Mouse (Mus musculus): Measurements from ENCODE around the gene Acin1. TPM values are rescaled to one million over a fixed set of nuclear protein-coding genes. Genes with fewer than 3 reads are reported as not detected.
A peak's percentile ranks its signal among the peaks of the same experiment; 100 is the strongest.

Acin1 gene
- polyA plus RNA-seq, 1 experiment from 2014 or later: 130 TPM

DNA sequence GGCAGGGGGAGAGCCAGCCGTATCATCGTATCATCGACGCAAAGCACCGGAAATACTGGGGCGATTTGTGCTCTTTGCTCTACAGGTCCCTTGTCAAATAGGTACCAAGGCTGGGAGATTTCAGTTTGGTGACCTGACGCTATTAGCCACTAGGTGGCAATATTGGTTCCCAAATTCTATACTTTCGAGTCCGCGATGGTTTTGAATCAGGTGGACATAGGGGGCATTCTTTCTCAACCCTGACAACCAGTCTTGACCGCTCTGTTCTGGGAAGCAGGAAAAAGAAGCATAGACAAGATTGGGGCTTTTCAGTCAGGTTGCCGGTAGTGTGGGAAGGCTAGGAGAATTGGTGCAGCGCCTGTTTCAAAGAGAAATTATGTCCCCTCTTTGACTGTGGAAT, 27.4 kb upstream of the Acin1 start:
- Histone ChIP-seq H3K4me1 (replicated peaks) (peaks cover 22% of the 10 kb centered on the region), H3K27ac (no peak overlapping the region), H3K27me3 (ENCODE audit: insufficient read depth, poor library complexity, severe bottlenecking) (peaks cover 12% of the 10 kb centered on the region), H3K9me3 (no peaks in the 10 kb centered on the region), H3K36me3 (no peaks in the 10 kb centered on the region), H3K4me3 (peak overlapping the region; percentile 47)
- peak; percentile 69 for DNase-seq (ENCODE audit: low spot score)
- 2% methylated on average over 13 of the region's 13 CpGs for WGBS

DNA sequence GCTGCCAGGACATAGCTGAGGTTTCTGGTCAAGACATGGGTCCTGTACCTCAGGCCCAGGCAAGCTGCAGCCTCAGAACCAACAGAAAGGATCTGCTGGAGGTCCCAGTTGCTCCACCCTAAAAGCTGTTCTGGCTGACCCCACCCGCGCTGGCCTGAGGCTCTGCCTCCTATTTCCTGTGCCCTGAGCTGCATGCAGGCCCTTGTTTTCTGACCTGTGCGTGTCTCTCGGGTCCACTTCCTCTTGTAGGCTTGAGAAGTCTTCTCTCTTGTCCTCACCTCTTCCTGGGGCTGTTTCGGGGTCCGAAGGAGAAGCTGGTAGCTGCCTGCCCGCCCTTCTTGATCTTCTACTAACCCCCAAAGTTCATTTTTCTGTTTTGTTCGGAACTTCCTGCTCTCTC, 26.1 kb upstream of the Acin1 start:
- Histone ChIP-seq H3K36me3 (no peaks in the 10 kb centered on the region), H3K4me3 (no peak overlapping the region), H3K9me3 (no peaks in the 10 kb centered on the region), H3K4me1 (replicated peaks) (peaks cover 22% of the 10 kb centered on the region), H3K27me3 (ENCODE audit: insufficient read depth, poor library complexity, severe bottlenecking) (peaks cover 12% of the 10 kb centered on the region), H3K27ac (no peak overlapping the region)
- 73% methylated on average over 8 of the region's 8 CpGs for WGBS
- DNase-seq (ENCODE audit: low spot score): no peak

DNA sequence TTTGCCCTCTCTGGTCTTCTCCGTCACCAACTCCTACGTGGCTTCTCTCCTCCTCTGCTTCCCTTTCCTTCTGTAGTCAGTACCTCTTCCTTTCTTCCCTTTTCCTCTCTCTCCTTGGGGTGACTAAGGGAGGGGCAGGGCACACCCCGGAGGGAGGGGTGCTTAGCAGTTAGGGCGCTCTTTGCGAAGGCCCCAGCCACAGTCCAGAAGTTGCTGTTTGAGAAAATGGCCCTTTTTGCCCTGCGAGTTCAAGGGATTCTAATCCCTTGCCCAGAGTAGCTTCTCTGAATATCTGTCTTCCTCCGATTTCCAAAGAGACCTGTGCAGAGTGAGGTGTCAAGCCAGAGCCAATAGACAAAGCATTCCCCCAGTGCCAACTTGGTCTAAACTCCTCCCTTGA, 25.3 kb upstream of the Acin1 start, which contains the start of gene Cebpe:
Gene Cebpe, minus strand, starts transcription at position 101 of the 400 bp plus-strand sequence.
- DNase-seq (ENCODE audit: low spot score): no peak
- Histone ChIP-seq H3K27ac (no peak within 1 kb of the TSS), H3K36me3 (no peaks in the 10 kb centered on the region), H3K4me3 (no peak within 1 kb of the TSS), H3K27me3 (ENCODE audit: insufficient read depth, poor library complexity, severe bottlenecking) (peaks cover 12% of the 10 kb centered on the region), H3K4me1 (replicated peaks) (peaks cover 26% of the 10 kb centered on the region), H3K9me3 (no peaks in the 10 kb centered on the region)
- WGBS: 85% methylated on average over 7 of the region's 7 CpGs

DNA sequence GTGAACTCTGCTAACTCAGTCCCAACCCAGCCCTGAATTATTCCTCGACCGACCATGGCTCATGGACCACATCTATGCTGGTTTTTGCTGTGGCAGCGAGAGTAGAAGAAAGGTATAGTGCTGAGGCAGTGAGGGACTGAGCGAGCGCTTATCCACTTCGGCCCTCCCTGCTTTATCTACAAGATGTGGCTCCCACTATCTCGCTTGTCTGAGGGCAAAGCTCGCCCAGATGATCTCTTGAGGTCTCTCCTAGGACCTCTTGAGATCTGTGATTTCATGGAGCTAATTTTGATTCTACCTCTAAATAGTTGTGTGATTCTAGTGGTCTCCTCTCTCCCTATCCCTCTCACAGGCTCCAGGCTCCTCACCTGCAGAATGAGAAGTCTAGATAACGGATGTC, 22.3 kb upstream of the Acin1 start:
- DNase-seq (ENCODE audit: low spot score): no peak
- no peak overlapping the region for H3K27ac ChIP-seq
- 86% methylated on average over 9 of the region's 9 CpGs for WGBS
- H3K9me3 ChIP-seq: no peaks in the 10 kb centered on the region
- no peaks in the 10 kb centered on the region for H3K36me3 ChIP-seq
- H3K4me3 ChIP-seq: no peak overlapping the region
- H3K27me3 ChIP-seq (ENCODE audit: insufficient read depth, poor library complexity, severe bottlenecking): no peaks in the 10 kb centered on the region; the same call in 1 of the 2 replicates
- peaks cover 20% of the 10 kb centered on the region for H3K4me1 ChIP-seq (replicated peaks)

DNA sequence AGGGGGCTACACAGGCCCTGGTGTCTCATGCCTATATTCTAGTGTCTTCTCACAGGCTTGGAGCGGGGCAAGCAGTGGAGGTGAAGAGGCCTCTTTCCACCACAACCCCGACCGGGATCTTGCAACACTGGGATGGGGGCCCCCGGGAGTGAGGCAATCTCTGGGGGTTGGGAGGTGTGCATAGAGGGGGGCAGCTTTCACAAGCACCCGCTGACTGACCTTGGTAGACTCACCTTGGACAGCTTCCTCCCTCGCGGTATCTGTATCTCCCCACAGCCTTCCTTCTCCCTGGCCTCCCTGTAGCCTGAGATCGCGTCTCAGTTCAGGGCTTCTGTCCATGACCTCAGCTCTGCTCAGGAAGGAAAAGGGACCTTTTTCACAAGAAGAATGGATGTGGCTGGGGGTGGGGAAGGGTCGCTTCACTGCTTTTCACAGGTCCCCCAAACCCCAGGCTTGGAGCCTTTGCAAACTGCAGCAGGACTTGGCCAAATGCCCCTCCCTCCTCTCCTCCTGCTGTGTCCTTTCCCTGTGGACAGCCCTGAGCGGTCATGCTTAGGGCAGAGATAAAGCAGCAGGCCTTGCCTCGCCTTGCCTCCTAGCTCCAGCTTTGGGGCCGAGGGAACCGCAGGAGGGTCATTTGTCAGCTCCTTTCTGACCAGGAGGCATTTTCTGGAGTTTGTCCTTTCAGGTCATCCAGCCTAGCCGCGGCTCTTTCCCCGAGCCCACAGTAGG, 20.0 kb upstream of the Acin1 start:
- H3K27ac ChIP-seq: no peak overlapping the region
- peaks cover 9% of the 10 kb centered on the region; the same call in 1 of the 2 replicates for H3K27me3 ChIP-seq (ENCODE audit: insufficient read depth, poor library complexity, severe bottlenecking)
- no peaks in the 10 kb centered on the region for H3K36me3 ChIP-seq
- H3K4me1 ChIP-seq (replicated peaks): peaks cover 15% of the 10 kb centered on the region
- no peaks in the 10 kb centered on the region for H3K9me3 ChIP-seq
- no peak for DNase-seq (ENCODE audit: low spot score)
- no peak overlapping the region for H3K4me3 ChIP-seq
- 46% methylated on average over 17 of the region's 17 CpGs for WGBS

DNA sequence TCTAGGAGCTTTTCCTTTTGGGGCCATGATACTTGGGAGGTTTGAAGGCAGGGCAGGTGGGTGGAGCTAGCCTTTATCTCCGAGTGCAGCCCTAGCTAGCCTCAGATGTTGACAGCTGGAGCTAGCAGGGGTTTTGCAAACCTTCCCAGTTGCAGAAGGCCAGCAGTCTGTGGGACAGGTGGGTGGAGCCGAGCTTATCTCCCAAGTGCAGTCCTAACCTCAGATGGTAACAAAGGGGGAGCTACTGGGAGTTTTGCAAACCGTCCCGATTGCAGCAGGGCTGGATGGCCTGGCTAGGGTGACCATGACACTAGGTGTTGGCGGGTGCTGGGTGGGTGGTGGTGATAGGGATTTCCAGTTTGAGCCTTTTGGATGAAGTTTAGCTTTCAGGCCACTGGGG, 19.1 kb upstream of the Acin1 start:
- H3K36me3 ChIP-seq: no peaks in the 10 kb centered on the region
- peaks cover 9% of the 10 kb centered on the region; the same call in 1 of the 2 replicates for H3K27me3 ChIP-seq (ENCODE audit: insufficient read depth, poor library complexity, severe bottlenecking)
- DNase-seq (ENCODE audit: low spot score): no peak
- H3K9me3 ChIP-seq: no peaks in the 10 kb centered on the region
- no peak overlapping the region; the same call in 1 of the 2 replicates for H3K27ac ChIP-seq
- 52% methylated on average over 5 of the region's 5 CpGs for WGBS
- H3K4me3 ChIP-seq: no peak overlapping the region
- peaks cover 15% of the 10 kb centered on the region for H3K4me1 ChIP-seq (replicated peaks)

DNA sequence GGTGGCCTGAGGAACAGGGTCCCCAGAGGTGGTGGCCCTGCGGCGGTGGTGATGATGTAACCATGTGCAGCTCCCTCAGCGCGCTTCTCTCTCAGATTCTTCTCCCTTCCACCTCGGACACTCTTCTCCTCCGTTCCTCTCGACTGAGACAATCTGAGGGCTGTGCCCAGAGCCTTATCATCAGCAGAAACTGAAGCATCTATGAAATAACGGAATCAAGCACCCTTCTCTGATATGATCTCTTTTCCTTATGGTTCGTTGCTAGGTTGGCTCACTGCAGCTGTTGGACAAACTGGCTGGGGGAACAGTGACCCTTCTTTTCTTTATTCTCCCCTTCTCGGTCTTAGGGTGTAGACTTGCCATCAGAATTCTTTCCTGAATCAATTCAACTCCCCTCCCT, 16.5 kb upstream of the Acin1 start:
- Histone ChIP-seq H3K4me1 (replicated peaks) (peaks cover 10% of the 10 kb centered on the region), H3K4me3 (no peak overlapping the region), H3K36me3 (no peaks in the 10 kb centered on the region), H3K27ac (no peak overlapping the region), H3K9me3 (no peaks in the 10 kb centered on the region), H3K27me3 (ENCODE audit: insufficient read depth, poor library complexity, severe bottlenecking) (peaks cover 9% of the 10 kb centered on the region; the same call in 1 of the 2 replicates)
- no peak for DNase-seq (ENCODE audit: low spot score)
- 70% methylated on average over 10 of the region's 10 CpGs for WGBS

DNA sequence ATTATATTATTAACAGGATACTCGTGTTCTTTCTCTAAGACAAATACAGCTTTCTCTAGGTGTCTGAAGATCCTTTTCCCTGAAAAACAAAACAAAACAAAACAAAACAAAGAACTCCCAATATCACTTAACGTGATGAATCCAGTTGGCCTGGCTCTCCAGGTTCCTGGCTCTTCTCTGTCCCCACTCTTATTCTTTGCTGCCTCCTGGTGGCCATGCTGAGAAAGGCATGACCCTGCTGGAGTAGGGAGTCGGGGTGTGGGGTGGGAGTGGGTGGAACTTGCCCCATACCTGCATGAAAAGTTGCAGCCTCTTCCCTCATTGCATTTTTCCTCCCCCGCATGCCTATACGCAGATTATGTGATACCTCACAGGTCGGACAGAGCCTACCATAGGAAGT, 14.6 kb upstream of the Acin1 start:
- peaks cover 9% of the 10 kb centered on the region; the same call in 1 of the 2 replicates for H3K27me3 ChIP-seq (ENCODE audit: insufficient read depth, poor library complexity, severe bottlenecking)
- no peak overlapping the region for H3K4me3 ChIP-seq
- H3K9me3 ChIP-seq: no peaks in the 10 kb centered on the region
- H3K4me1 ChIP-seq (replicated peaks): no peaks in the 10 kb centered on the region
- no peak overlapping the region for H3K27ac ChIP-seq
- H3K36me3 ChIP-seq: no peaks in the 10 kb centered on the region
- DNase-seq (ENCODE audit: low spot score): peak; percentile 78
- 10% methylated on average over 6 of the region's 6 CpGs for WGBS

DNA sequence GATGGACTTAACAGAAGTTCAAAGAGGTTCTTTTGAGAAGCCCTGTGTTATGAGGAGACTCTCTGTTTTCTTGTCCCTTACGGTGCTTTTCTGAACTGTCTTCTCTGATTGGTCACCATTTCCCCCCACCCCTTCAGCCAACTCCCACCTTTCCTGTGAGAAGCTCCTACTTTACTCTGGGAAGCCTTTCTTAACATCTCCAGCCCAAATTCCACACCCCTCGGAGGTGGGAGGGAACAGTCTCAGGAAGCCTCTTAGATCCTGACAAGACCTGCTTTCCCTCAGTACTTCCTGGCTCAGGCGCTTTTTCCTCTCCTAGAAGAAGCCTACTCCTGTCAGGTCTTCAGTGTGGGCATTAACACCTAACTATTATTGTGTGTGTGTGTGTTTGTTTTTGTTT, 12.9 kb upstream of the Acin1 start:
- DNase-seq (ENCODE audit: low spot score): no peak
- Histone ChIP-seq H3K9me3 (no peaks in the 10 kb centered on the region), H3K4me1 (replicated peaks) (no peaks in the 10 kb centered on the region), H3K36me3 (0 out of 2 replicates have a peak, but pooled peaks cover 3% of the 10 kb centered on the region), H3K4me3 (no peak overlapping the region), H3K27ac (no peak overlapping the region), H3K27me3 (ENCODE audit: insufficient read depth, poor library complexity, severe bottlenecking) (peaks cover 9% of the 10 kb centered on the region; the same call in 1 of the 2 replicates)
- WGBS: 54% methylated on average over 3 of the region's 3 CpGs

DNA sequence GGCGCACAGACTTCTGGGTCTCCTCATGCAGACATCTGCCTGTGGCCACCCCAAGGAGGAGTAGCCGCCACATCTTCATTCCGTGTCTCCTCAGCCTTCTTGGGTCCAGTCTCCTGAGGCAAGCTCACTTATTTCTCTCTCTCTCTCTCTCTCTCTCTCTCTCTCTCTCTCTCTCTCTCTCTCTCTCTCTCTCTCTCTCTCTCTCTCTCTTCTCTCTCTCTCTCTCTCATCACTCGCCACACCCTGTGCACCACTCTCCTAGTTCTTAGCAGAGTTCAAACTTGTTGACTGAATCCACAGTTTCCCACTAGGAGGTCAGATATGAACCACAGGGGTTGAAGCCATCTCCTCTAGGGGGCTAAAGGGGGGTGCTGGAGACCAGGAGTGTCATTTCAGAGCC, 12.0 kb upstream of the Acin1 start, which contains the start of gene Gm29776:
Gene Gm29776, minus strand, starts transcription at position 101 of the 400 bp plus-strand sequence.
- WGBS: 71% methylated on average over 4 of the region's 4 CpGs
- Histone ChIP-seq H3K36me3 (peaks cover 7% of the 10 kb centered on the region), H3K4me1 (replicated peaks) (no peaks in the 10 kb centered on the region), H3K4me3 (no peak within 1 kb of the TSS), H3K9me3 (no peaks in the 10 kb centered on the region), H3K27me3 (ENCODE audit: insufficient read depth, poor library complexity, severe bottlenecking) (peaks cover 9% of the 10 kb centered on the region; the same call in 1 of the 2 replicates), H3K27ac (no peak within 1 kb of the TSS)
- DNase-seq (ENCODE audit: low spot score): no peak

DNA sequence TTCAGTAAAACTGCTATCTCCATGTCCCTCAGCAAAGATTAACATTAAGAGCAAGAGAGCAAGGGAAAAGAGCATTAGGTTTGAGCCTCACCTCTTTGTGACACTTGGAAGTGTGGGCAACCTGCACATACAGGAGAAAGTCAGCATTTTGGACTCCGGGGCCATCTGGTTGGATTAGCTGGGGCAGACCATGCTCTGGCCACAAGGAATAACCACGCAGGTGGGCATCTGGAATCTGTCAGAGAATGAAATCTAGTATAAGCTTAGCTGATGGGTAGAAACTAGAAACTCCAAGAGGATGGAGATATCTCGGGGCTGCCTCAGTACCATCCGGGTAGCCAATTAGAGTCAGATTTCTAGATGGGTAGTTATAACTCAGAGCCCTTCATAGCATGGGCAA, 10.0 kb upstream of the Acin1 start:
- WGBS: 86% methylated on average over 4 of the region's 4 CpGs
- DNase-seq (ENCODE audit: low spot score): no peak

DNA sequence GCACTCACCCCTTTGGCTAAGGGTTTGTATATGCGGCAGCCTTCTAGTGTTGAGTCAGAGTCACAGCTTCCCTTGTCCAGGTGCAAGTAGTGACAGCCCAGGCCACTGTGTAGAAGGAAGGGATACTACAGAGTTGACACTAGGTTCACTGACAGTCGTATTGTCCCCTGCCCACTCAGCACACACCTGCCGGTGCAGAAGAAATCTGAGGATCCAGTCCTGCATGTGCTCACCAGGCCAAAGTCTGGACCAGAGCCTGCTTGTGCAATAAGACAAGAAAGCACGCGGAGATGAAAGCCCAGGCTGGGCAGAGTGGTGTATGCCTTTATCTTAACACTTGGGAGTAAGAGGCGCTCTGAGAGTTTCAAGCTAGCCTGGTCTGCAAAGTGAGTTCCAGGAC, 8.3 kb upstream of the Acin1 start:
- Histone ChIP-seq H3K4me1 (replicated peaks) (no peaks in the 10 kb centered on the region), H3K36me3 (peaks cover 33% of the 10 kb centered on the region), H3K9me3 (no peaks in the 10 kb centered on the region), H3K27ac (no peak overlapping the region), H3K4me3 (no peak overlapping the region), H3K27me3 (ENCODE audit: insufficient read depth, poor library complexity, severe bottlenecking) (no peaks in the 10 kb centered on the region)
- no peak for DNase-seq (ENCODE audit: low spot score)
- WGBS: 83% methylated on average over 6 of the region's 6 CpGs

More for the DNA sequence above, 10.0 kb upstream of the Acin1 start:
- peaks cover 21% of the 10 kb centered on the region for H3K36me3 ChIP-seq
- no peak overlapping the region for H3K27ac ChIP-seq
- H3K4me3 ChIP-seq: no peak overlapping the region
- H3K4me1 ChIP-seq (replicated peaks): no peaks in the 10 kb centered on the region
- H3K27me3 ChIP-seq (ENCODE audit: insufficient read depth, poor library complexity, severe bottlenecking): no peaks in the 10 kb centered on the region
- no peaks in the 10 kb centered on the region for H3K9me3 ChIP-seq

DNA sequence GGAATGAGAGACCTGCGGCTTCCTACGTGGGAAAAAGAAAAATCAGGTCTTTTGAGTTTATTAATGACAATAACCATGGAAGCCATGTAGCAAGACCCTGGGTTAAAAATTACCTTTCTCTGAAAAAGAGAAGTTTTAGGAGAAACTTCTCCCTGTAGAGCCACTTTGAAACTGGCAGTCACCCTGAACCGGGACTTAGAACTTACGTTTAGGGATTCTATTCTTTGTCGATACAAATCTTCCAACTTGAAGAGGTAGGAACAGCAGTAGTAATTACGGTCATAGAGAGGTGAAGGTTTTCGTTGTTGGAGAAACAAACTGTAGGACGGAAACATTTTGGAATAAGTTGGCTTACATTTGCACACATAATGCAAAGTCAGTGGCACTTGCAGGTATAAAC, 520 bp upstream of the Acin1 start:
- H3K27ac ChIP-seq: peak overlapping the region; percentile 98
- no peaks in the 10 kb centered on the region for H3K27me3 ChIP-seq (ENCODE audit: insufficient read depth, poor library complexity, severe bottlenecking)
- H3K36me3 ChIP-seq: peaks cover 49% of the 10 kb centered on the region
- no peak for DNase-seq (ENCODE audit: low spot score)
- WGBS: 12% methylated on average over 8 of the region's 8 CpGs
- peak overlapping the region; percentile 91 for H3K4me3 ChIP-seq
- H3K9me3 ChIP-seq: no peaks in the 10 kb centered on the region
- peaks cover 22% of the 10 kb centered on the region for H3K4me1 ChIP-seq (replicated peaks)

Measured in hindbrain, embryonic 10.5 days (tissue).